Mouse (Mus musculus): Measurements from ENCODE around the gene Nckap1l.

The Nckap1l gene

DNA sequence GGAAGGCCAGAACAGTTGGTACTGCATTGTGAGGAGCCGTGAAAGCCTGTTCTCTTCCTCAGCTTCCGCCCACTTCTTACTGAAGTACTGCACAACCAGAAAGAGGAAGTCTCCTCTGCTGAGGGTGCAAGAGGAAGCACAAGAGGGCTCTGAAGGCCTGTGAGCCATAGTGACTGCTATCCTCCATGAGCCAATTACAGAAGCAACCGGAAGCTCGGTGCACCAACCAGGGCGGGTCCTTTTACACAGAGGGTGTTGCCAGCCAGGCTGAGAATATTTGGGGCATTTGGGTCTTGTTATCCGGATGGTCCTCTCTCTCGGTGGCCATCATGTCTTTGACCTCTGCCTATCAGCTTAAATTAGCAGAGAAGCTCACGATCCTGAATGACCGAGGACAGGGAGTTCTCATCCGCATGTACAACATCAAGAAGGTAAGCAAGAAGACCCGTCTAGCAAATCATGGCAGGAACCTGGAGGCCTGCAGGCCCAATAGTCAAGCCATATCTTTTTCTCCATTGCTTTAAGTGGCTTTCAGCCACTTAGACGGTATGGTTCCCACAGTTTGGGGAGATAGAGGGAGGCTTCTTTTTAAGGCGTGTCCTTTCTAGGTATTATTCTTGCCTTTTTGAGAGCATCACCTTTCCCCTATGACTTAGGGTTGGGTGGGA is at the start of gene Nckap1l:
TSS of gene Nckap1l (plus strand) at position 244 of the 668 bp plus-strand sequence.
- WGBS, result 78% methylated on average over 13 of the region's 13 CpGs

DNA sequence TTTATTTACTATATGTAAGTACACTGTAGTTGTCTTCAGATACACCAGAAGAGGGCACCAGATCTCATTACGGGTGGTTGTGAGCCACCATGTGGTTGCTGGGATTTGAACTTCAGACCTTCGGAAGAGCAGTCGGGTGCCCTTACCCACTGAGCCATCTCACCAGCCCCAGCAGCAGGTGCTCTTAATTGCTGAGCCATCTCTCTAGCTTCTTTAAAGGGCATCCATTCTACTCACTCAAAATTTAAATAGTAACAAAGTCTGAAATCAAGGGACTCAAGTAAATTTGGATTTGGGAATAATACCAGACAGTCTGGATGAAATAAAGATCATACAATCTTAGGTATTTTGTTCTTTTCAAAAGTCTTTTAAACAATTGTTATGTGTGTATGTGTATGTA is 48.0 kb upstream of the Nckap1l start:
- 85% methylated on average over 3 of the region's 3 CpGs for WGBS

DNA sequence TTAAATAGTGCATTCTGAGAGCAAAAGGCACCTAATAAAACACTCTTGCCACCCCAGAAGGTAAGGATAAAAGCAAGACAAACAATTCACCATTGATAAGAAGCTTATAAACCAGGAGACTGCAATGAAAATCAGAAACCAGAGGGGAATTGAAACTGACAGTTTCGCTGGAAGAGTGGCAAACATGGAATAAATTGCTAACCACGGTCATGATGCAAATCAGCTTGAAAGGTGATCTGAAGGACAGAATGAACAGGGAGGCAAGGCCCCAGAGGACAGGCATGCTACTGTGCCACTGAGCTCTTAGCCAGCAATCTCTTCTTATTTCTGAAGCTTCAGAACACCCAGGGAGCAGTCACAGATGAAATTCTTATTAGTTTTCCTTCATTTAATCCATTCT is 26.6 kb upstream of the Nckap1l start:
- 53% methylated on average over 2 of the region's 2 CpGs for WGBS

DNA sequence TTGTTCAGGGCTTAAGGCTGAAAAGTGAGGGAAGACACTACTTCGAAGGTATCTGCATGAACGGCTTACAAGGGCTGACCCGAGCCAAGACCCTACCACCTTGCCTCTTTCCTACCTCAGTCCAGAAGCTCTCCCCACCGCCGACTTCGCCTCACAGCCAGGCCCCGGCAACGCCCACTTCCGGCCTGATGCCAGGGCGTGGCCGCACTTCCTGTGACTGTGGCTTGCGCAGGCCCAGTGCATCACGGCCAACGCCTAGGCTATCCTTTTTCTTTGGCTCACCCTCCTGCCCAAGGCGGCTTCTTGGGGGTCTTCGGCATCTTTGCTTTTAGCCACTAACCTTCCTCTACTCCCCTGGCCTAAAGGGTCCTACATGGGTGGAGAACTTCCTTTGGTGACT is 23.4 kb upstream of the Nckap1l start, which contains the start of gene Gtsf1:
TSS of gene Gtsf1 (minus strand) at position 230 of the 400 bp plus-strand sequence.
- 91% methylated on average over 16 of the region's 16 CpGs for WGBS

DNA sequence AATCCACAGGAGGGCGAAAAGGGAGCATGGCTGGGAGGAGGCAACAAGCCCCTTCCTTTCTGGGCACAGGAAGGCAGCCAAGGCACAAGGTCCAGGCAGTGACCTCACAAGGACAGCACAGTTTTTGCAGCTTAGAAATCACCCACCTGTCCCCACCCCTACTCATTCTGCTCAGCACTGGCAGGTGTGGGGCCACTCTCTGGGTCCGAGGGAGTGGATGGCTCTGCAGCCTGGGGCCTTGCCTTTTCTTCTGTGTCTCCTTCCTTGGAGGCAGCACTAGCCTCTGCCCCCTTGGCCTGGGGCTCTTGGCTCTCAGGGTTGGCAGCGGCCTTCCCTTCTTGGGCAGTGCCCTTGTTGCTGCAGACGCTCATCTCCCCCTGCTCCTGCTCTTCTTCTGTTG is 7.6 kb upstream of the Nckap1l start:
- WGBS, result 86% methylated on average over 4 of the region's 4 CpGs

DNA sequence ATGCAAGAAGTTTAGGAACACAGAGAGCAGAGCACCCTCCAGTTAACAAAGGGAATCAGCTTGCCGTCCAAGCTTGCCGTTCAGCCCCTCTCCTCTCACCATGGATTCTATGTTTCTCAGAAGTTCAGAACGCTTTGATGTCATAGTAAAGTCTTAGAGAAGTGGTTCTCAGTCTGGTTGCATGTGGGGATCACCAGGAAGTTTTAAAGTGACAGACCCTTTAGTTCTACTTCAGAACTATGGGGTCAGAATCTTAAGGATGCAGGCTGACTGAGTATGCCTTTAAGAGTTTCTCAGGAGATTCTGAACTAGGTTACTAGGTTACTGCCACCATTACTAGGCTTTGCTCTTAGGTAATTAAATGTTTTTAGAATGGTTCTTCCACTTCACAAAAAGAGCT is 5.2 kb upstream of the Nckap1l start, which contains the start of gene Gtsf2:
TSS of gene Gtsf2 (minus strand) at position 101 of the 400 bp plus-strand sequence.
- WGBS, result 48% methylated on average over 3 of the region's 3 CpGs

DNA sequence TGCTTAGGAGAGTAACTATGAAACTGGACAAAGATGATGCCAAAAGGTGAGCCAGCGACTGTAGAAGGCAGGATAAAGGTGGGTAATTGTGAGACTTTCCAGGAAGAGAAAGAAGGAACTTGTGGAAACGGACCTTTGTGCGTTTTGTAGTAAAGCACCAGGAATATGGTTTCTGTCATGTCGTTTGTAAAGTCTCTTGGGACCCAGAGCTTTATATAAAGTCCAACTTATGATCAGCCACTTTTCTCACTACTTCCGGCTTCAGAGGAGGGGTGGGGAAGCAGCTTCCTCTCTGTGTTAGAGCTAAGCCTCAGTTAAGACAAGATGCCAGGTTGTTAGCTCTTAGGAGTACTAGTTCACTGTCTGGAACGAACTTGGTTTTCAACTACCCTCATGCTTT is 855 bp downstream of the Nckap1l start:
- WGBS, result 86% methylated on average over 6 of the region's 6 CpGs

DNA sequence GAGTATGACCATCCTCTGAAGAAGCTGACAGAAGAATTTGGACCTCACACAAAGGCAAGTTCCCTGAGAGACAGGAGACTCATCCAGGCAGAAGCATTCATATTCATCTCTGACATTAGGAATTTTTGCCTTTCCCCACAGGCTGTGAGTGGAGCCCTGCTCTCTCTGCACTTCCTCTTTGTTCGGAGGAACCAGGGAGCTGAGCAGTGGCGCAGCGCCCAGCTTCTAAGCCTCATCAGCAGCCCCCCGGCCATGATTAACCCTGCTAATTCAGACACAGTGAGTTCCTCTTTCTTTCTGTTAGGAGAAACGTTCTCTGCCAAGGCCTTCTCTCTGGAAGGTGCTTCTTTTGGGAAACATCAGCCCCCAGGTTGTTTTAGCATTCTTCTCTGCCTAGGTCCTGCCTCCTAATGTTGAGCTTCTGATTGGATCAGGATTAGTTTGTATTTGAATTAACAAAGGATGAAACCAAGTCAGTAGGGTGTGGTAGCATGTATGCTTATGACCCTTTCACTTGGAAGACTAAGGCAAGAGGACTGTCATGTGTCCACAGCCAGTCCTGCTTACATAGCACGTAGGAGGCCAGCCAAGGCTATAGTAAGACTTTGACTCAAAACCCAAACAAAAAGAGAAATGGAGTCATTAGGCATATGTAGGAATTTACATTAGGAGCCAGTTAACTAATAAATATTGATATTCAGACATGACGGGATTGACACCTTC is 9.1 kb downstream of the Nckap1l start:
- 67% methylated on average over 7 of the region's 7 CpGs for WGBS

DNA sequence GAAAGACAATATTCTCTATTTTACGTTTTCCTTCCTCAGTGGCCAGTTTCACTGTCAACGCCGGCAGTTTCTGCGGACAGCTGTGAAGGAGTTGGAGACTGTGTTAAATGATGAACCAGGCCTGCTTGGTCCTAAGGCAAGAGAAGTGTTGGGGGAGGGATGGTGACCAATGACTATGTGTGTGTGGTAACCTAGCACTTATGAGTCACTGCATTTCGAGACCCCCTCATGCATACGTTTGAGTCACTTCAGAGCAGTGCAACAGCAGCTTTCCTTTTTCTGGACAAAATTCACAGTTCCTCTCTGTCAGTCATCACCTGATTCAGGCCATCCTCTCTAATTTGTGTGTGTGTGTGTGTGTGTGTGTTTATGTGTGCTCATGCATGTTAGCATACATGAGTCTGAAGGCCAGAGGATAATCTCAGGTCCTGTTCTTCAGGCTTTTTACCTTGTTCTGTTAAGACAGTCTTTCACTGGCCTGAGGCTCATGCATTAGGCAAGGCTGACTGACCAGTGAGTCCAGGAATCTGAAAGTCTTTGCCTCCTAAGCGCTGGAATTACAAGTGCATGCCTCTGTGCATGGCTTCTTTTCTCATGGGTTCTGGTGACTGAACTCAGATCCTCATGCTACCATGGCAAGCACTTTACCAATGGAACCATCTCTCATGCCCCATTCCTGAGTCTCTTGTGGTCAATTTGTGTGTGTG is 18.0 kb downstream of the Nckap1l start:
- 74% methylated on average over 7 of the region's 7 CpGs for WGBS

DNA sequence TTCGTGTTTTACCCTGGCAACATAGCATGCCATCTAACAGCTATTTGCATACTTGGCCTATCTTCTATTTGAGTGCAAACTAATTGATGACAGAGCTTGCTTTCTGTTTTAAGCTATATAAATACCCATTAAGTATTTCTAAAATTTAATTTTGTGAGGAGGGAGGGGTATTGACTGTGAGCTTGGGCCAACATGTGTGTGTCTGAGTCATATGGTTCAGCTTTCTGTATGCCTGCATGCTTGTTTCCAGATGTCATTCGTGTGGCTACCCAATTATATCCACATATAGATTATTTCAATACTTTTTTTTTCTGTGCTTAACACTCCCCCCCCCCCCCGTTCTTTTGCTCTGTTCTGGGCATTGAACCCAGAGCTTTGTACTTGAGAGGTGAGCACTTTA is 18.7 kb downstream of the Nckap1l start:
- 60% methylated on average over 3 of the region's 3 CpGs for WGBS

DNA sequence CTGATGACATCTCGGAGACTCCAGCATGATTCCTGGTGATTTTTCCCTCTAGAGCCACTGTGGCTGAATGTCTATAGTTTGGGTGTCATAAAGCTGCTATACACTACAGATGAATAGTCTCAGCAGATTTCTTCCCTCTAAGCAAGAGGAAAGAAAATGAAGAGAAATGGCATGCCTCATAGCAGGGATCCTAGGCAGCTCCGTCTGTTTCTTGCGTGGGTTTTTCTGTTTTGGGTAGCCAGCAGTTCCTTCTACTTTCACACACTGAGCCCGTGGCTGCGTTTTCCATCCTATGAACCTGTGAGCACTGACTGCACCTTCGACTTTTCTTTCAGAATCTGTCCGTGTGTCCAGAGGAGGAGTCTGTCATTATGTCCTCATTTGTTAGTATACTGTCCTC is 19.6 kb downstream of the Nckap1l start:
- WGBS, result 67% methylated on average over 7 of the region's 7 CpGs

DNA sequence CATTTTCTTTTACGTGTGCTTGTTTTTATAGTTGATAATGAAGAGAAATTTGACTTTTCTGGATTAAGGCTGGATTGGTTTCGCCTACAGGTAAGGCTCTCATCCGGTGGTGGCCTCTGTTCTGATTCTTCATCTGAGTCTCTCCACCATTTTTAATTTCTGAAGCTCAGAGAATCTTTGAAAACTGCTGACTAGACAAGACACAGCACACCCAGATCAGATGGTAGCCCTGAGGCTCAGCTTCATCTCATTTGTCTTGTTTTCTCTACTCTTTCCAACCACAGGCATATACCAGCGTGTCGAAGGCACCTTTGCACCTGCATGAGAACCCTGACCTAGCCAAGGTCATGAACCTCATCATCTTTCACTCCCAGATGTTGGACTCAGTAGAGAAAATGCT is 20.2 kb downstream of the Nckap1l start:
- WGBS, result 93% methylated on average over 5 of the region's 5 CpGs

DNA sequence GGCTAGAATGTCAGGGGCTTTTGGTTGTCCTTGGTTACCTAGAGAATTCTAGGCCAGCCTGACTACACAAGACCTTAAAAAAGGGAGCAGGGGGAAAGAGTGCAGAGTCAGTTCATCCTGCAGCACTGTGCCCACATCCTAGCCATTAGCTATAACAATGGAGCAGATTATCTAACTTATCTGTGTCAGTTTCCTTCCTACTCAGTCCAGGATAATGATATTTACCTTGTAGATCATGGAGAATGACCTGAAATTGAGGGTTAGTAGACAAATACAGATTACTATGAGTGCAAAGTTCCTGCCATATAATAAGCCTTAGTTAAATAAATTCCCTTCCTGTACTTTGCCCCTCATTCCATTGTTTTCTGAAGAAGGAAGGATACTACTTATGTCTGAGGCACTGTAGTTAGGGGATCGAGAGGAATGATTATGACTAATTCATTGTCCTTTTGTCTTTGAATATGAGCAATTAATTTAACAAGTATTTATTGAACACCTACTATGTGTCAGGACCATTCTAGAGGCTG is 25.5 kb downstream of the Nckap1l start:
- 78% methylated on average over 1 of the region's 1 CpGs for WGBS

DNA sequence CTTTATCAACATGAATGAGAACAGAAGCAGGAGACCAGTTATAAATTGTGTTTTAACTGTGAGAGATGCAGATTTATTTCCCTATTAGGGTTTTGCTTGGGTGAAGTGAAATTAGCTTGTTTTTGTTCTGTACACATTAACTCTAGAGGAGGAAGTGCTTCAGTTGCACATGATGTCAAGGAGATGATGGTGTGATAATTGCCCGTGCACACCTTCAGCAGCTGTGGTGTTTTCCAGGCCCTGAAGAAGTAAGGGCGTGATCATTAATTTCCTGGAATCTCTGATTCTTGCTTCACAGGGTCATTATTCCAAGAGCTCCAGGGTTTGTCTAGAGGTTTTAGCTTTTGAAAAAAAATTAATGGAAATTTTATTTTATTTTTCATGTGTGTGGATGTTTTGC is 26.5 kb downstream of the Nckap1l start:
- 91% methylated on average over 2 of the region's 2 CpGs for WGBS

DNA sequence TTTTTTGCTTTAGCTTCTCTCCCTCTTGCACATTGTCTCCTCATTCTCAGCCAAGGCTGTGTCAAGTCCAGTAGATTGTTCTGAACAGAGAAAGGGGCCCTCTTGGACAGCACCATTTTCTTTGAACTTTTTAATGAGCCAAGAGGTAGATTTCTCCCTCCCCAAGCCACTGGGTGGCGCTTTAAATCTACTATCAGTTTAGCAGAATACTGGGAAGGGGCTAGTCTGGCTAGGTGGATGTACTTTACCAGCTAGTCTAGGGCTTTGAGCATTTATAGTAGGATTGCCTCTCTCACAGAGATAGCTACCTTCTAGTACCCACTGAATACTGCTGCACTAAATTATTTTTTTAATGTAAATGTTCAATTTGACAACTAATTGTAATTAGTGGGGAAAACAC is 28.9 kb downstream of the Nckap1l start:
- WGBS, result 0% methylated on average over 1 of the region's 1 CpGs

DNA sequence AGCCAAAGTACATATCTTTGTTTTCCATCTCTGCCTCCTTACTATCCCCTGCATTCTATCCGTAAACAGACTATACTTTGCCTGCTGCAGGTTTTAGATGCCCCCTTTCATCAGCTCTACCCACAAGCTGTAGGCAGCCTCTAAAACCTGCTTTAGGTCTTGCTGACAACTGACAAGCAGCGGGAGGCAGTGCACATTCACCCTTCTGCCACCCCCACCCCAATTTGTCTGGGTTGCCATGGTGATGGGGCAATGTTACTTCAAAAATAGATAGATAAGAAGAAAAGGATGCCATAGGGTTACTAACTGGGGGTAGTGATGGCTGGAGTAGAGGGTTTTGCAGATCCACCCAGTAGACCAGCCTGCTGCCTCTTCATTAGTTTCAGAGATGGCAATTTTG is 30.9 kb downstream of the Nckap1l start:
- WGBS, result 64% methylated on average over 2 of the region's 2 CpGs

DNA sequence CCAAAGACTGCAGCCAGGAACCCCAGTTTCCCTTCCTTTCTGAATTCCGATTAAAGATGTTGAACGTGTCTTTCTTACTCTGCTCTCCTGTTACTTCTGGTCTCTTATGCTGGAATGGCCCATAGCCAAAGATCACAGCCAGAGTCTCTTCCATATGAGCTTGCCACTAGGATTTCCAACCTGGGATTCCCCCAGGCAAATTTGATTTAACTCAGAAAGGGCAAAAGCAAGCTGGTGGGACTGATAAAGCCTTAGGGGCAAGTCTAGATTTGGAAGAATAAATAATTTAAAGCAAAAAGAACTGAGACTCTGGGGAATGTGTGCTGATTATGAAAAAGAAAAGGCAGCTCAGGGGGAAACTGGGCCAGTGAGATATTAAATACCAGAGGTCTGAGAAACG is 31.5 kb downstream of the Nckap1l start:
- WGBS, result 66% methylated on average over 3 of the region's 3 CpGs

DNA sequence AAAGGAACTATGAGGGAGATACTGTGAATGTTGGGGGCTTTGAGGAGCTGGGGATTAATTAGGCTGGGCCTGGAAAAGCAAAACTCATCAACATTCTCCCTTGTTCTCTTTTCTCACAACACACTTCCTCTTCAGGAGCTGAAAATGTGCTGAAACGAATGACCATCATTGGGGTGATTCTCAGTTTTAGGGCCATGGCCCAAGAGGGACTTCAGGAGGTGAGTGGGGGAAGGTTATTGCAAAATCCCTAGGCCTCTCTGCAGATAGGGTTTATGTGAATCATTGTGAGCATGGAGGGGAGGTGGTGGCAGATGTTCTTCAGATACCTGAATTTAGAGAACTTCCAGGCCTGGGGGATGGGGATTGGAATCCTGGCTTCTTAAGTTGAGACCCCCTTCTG is 33.1 kb downstream of the Nckap1l start:
- WGBS, result 48% methylated on average over 1 of the region's 1 CpGs

DNA sequence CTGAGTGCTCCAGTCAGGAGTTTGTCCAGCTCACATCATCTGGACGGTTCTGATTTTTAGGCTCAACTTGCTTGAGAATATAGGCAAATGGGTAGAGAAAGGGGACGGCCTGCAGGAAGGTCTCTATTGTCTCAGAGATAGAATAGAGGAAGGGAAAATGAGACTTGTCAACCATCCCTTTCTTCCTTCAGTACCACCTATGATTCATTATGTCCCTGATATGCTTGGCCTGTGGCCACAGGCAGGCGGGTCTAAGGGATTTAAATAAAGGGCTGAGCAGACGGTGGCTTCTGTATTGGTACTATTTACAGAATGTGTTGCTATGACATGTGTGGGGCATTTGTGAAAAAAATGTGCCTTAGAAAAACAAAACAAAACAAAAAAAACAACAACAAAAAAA is 34.7 kb downstream of the Nckap1l start:
- WGBS, result 62% methylated on average over 4 of the region's 4 CpGs

DNA sequence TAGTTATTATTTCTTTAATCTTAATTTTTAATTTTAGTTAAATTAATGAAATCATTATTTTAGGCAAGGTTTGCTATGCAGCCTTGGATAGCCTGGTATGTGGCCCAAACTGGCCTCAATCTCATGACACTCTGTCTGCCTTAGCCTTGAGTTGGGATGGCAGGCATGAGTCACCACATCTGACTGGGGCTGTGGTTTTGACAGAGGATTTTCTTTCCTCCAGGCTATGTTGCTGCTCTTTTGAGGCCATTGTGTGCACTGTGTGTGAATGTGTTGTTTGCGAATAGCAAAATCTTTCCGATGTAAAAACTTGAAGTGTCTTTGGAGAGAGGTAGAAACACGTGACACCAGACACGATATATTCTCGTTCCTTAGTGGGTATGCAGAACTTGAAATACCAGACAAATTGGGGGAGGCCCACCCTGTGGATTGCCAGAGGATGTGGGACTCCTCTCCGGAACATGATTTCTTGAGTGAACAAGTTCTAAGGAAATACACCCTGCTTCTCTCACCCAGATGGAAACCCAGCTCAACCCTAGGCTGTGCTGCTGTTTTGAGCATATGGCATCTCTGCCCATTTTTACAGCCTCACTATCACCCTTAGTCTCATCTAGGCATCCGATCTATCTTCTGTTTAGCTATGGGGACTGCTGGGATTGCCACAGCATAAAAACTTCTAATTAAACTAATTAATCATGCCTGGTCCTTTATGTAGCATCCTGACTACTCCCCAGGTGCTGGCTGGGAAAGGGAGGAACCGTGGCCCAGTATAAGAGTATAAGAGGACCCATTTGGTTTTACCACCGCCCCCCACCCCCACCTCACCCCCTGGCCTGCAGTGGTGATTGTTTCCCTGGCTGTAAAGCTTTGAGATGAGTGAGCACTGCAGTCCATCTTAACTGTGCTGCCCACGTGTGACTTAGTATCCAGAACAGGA is 42.9 kb downstream of the Nckap1l start:
- WGBS, result 76% methylated on average over 10 of the region's 10 CpGs

DNA sequence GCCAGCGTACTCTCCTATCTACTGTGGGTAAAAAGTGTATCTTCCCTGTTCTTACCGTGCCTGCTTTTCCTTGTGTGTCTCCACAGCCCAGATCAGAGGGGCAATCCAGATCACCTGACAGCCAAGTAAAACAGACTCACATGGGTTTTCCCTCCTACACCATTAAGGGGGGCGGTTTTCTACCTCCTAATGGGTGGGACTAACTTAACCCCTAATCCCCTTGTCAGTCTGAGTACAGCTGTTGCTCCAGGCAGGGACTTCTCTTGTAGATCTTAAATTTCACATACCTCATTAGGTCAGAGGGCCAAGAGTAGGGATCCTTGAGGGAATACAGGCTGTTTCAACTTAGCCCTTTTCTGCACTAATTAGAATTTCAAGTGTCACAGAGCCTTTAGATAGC is 44.6 kb downstream of the Nckap1l start:
- 75% methylated on average over 3 of the region's 3 CpGs for WGBS

All from cerebral cortex, adult 2 months (tissue).